Mouse (Mus musculus): ENCODE measurements around the gene Stk32b.

DNA sequence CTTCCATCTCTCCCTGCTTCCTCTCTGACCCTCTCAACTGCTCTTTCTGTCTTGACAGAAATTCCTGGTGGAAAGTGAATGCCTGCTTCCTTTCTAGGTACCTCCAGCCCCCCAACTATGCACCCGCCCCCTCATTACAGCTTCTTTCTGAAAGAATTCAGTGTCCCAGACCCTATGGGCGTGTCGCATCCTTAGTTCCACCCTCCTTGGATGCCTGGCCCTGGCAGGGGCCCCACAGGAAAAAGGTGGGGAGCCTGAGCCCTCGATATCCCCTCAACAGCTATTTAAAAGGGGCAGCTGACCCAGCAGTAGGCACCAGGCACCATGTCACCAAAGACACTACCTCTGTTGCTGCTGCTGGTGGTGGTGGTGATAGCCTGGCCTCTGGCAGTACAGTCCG lies 18.3 kb upstream of the Stk32b start, which contains the start of gene Cytl1:
- TF ChIP-seq POLR2A (IDR thresholded peaks at IDR 0.05; ENCODE audit: insufficient read length, low read depth) (no peak), E2F4 (IDR thresholded peaks at IDR 0.05; ENCODE audit: insufficient read depth) (no peak), TCF12 (IDR thresholded peaks at IDR 0.05; ENCODE audit: insufficient read depth, poor library complexity, severe bottlenecking) (no peak)

Data from myocyte (in vitro differentiated cells).